Mouse (Mus musculus): ENCODE measurements at regions not wholly inside any gene's neighbourhood (a gene's known extent, or its start where the extent isn't known, plus 50 kb on each side); places are given as distances from the start of the nearest gene placed in this dataset.
A peak's percentile ranks its signal among the peaks of the same experiment; 100 is the strongest.

GRCm38 (mm10) chr12:96594845-96595244 is 902.8 kb downstream of the Flrt2 start:
- ATAC-seq (replicated peaks; ENCODE audit: poor library complexity, severe bottlenecking) = no peak

GRCm38 (mm10) chr12:96615134-96615533 is 923.1 kb downstream of the Flrt2 start:
- ATAC-seq (replicated peaks; ENCODE audit: poor library complexity, severe bottlenecking) = no peak

- ATAC-seq (replicated peaks; ENCODE audit: poor library complexity, severe bottlenecking) = peak; percentile 48
Measured at GRCm38 (mm10) chr12:96615850-96616249, 923.8 kb downstream of the Flrt2 start.

GRCm38 (mm10) chr12:96617226-96617625 is 925.2 kb downstream of the Flrt2 start:
- no peak for ATAC-seq (replicated peaks; ENCODE audit: poor library complexity, severe bottlenecking)
